Mouse (Mus musculus): ENCODE results near the gene Mbip. TPM values are rescaled to one million over a fixed set of nuclear protein-coding genes. Genes with fewer than 3 reads are reported as not detected.

The Mbip gene
- total RNA-seq (2021) = 16.5 and 19.7 TPM in 2 replicates
- long read RNA-seq, transcript Mbip-201 (9 exons, 1,512 nt) = major isoform, 11 of 15 reads
- long read RNA-seq, partial matches to known transcripts = 0 of 15 reads
- long read RNA-seq, other reads (novel, unspliced or antisense) = 4 of 15 reads

DNA sequence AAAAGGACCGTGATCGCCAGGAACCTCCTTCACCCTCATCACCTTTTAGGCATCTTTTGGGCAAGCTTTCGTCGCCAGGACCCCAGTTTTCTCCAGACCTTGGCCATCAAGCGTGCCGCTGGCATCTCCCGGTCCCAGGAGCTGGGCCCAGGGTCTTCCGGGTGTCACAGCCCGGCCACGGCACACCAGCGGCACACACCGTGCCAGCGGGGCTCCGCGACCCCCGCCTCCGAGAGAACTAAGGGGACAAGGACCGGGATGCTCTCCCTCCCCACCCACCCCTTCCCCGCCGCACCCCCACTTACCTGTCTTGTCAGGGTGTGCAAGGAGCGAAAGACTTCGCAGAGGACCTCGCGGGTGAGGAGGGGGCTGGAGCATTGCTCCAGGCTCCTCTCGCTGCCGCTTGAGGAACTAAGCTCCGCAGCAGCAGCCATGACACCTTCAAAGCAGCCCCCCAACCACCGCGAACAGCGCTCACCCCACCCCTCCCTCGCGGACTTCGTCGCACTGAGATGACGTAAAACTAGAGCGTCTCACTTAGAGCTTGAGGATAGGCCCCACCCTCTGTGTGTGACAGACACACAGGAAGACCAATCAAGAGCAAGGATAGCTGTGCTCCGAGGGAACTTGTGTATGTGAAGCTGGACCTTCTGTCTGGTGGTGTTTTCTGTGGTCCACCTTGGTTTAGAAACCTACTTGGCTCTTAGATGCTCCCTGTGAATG lies at the start of gene Mbip:
Gene Mbip, minus strand, starts transcription at position 528 of the 723 bp plus-strand sequence.
- DNase-seq = peak; percentile 94

DNA sequence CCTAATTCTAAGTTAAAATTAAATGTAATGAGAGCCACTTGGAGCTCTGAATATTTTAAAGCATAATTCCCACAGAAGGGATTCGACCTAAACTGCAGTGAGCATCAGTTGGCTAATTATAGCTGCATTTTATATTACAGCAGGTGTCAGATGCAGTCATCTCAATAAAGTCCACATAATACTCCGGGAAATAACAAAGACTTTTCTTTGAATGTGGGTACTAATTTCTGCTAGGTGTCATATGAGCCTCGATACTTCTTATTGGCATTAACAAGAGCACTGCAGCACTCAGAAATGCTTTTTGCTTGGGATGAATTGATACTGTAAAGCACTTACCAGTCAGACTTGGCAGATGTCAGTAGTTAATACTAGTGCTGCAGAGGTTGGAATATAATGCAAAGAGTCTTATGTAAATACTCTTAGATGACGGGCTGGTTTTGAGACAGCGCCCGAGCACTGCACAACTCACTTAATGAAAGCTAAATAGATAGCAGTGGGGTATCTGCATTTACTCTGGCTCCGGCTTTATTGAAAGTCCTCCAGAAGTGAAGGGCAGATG lies 42.0 kb upstream of the Mbip start:
- DNase-seq = no peak

DNA sequence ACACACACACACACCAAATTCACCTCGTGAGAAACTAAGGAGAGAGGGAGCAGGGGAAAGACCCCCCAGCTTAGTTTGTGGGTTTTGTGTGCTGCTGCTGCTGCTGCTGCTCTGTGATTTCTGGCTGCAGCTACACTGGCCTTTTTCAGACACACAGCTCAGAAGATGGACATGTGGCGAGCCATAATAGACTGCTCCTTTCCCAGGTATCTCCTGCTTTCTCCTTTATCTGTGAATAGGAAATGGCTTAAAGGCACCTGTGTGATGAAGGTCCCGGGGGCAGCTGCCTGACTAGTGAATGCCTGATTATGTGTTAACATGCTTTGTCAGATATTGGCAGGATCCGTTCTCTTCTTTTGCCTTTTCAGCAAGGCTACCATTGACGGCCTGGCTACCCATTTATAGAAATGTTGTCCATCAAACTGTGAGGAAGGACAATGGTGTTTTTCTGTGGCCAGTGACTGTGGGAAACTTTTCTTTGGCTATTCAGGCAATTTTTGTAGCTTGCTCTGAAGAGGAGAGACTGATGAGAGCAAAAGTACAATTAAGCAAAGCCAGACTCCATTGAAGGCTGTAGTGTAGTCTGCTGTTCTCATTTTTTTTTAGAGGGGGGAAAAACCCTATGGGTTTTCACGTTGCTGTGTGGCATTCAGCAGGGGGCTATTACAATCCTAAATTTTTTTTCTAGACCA lies 41.4 kb upstream of the Mbip start:
- no peak for DNase-seq

DNA sequence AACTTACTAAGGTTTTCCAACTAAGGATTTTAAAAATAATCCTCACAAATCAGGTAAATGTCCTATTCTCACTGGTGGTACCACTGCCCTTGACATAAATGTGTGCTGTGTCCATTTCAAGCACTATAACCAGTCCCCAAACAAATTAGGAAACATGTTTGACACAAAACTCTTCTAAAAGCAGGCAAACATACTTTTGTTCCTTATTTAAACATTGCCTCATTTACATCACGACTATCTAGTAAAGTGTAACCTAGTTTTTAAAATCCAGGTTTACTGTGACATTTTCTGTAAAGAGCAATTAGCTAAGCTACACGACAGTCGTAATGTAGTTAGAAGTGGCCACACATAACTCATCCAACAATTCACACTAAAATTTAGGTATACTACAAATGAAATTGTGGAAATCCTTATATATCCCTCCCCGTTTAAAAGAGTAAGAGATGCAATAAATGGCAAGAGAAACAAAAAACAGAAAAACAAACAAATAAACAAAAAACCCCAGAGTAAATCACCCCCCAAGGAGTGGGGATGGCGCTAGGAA lies 851 bp downstream of the Mbip start:
- DNase-seq = no peak

- no peak for DNase-seq
Measured at GRCm38 (mm10) chr12:56339295-56340056, 6.2 kb downstream of the Mbip start.

GRCm38 (mm10) chr12:56333461-56333860 lies 12.2 kb downstream of the Mbip start:
- DNase-seq = no peak

GRCm38 (mm10) chr12:56332475-56332874 lies 13.2 kb downstream of the Mbip start:
- DNase-seq = no peak

DNA sequence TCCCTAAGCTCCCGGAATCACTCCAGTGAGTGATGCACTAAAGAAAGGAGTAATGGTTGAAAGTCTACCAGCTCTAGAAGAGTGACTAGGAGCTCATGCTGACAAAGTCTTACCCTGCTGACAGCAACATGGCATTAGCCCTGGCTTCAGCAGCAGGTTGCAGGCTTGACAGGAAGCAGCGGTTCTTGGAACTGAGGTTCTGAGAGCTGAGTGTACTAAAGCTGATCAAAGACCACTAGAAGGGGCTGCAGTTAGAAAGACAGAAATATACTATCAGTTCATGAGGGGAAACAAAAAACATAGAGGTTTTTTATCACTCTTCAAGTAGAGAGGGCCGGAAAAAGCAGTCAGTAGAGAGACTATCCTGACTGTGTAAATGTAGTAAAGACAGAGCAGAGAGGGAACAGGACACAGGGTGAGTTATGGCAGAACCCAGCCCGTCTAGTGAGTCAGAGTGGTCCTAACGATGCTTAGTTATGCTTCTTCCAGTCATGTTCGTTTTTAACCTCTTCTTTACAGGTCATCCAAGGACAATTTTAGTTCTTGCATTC lies 18.2 kb downstream of the Mbip start:
- DNase-seq = no peak

GRCm38 (mm10) chr12:56325851-56326250 lies 19.8 kb downstream of the Mbip start:
- no peak for DNase-seq

- DNase-seq = no peak
Measured at GRCm38 (mm10) chr12:56318941-56319340, 26.8 kb downstream of the Mbip start.

- no peak for DNase-seq
Measured at GRCm38 (mm10) chr12:56318059-56318458, 27.6 kb downstream of the Mbip start.

DNA sequence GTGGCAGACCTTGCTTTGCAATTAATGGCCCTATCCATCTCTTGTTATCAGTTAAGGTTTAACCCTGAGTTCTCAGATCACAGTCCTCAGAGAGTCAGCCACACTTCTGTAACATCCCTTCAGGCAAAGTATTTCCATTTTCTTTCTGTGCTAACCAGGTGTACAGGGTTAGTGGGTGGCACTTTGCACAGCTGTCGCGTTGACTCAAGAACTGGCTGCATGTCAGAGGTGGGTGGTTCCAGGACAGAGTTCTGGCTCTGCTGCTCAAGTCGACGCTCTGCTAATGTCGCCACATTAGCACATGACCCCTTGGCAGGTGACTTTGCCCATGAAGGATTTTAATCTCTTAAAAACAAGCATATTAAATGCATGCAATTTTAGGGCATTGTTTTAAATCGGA lies 39.9 kb downstream of the Mbip start:
- no peak for DNase-seq

GRCm38 (mm10) chr12:56302321-56303017 lies 43.2 kb downstream of the Mbip start:
- DNase-seq = no peak

DNA sequence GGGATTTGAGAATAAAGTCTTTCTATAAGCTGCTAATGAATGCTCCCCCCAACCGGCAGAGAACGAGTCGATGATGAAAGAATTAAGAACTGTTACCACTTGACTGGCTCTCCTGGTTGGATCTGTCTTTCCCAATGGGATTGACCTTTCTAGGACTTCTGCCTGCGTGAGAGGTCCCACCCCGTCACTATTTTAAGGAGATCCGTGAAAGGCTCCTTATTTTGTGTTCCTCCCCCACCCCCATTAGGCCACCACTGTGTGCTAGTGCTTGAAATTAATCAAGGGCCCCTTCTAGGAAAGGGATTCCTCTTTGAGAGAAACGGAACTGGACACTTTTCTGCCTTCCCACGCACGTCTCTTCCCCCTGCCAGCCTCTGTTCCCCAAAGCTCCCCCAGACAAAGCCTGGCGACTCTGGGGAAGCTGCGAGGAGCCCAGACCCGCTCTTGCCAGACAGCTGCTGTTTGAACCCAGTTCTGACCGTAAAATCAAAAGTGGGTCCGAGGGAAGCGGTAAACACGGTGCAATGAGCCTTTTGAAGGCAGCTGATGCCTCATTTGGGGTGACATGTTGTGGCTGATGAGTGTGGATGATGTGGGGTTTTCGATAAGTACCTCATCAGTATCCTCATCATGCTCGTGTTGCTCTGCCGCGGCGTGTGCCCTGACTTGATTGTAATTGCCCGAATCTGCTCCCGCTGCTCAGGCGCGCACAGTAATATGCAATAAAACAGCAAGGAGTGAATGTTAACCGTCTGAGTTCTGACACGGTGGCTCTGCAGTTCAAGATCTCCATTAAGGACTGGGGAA lies 44.0 kb downstream of the Mbip start:
- no peak for DNase-seq

- no peak for DNase-seq
Measured at GRCm38 (mm10) chr12:56299610-56300009, 46.1 kb downstream of the Mbip start.

DNA sequence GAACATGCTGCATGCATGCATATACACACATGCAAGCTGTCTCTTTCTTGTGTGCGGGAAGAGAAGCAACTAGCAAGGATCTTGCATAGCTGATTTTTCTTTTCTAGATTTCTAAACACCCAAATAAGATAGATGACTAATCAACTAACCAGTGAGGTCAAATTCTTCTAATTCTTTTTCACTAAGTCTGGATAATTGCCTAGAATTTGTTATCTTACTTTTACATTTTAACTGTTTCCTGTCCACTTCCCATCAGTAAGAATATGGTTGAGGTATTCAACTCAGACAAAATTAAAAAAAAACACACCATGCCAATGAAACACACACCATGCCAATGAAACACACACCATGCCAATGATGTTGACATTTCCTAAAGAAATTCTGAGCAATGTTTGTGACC lies 46.8 kb downstream of the Mbip start:
- DNase-seq = no peak

DNA sequence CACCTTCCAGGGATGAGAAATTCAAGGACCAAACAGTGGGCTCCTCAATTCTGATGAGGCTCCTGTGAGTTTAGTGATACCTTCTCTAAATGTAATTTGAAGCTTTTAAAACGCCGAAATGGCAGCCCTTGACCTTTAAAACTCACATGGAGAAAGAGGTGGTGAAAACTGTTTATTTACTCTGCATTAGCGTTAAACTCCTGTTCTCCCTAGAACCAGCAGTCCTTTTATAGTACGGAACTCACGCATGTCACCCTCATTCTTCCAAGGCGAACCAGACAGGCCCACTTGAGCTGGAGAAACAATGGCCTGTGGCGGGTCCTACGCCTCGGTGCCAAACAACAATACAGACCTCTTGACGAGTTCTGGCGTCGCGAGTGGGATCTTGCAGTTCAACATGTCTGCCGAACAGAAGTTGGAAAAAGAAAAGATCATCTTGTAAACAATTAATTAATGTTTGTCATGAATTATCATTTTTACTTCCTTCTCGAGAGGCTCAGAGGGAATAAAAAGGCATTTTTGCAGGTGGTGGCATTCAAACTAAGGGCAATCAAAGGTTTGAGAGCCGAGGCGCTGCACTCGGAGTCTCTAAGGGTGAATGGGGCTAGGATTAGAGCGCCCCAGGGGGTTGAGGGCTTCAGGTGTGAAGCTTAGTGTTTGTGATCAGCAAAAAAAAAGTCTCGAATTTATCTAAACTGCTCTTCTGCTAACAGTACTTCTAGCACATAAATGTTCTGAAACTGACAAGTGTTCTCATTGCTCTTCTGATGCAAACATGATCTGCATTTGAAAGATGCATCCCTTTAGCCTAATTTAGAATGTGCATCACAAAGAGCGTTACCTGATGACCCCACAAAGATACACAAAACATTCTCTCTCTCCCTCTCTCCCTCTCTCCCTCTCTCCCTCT lies 47.5 kb downstream of the Mbip start:
- DNase-seq = no peak

GRCm38 (mm10) chr12:56297099-56297498 lies 48.6 kb downstream of the Mbip start:
- DNase-seq = no peak

DNA sequence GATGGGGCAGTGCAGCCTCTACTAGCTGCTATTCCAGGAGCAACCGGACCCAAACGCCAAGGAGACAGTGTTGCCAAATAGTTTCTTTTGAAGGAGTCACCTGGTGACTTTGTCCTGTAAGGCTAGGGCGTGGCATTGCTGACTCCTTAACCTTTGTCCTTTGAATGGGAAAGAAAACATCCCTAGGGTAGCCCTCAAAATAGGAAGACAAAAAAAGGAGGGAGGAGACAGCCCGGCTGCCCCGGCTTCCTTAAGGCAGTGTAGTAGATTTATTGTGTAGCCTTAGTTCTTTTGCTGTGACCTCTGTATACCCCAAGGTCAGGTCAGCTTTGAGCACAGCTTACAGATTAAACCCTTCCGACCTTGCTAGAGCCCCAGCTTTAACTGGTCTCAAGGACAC lies 49.2 kb downstream of the Mbip start:
- no peak for DNase-seq

Measured in adrenal gland, postnatal 25 days (tissue).